Mouse (Mus musculus): ENCODE results near the gene Stt3a. TPM values are rescaled to one million over a fixed set of nuclear protein-coding genes. Genes with fewer than 3 reads are reported as not detected.

The Stt3a gene
- total and polyA plus RNA-seq, 3 experiments: 142 to 283 (median 174) TPM

DNA sequence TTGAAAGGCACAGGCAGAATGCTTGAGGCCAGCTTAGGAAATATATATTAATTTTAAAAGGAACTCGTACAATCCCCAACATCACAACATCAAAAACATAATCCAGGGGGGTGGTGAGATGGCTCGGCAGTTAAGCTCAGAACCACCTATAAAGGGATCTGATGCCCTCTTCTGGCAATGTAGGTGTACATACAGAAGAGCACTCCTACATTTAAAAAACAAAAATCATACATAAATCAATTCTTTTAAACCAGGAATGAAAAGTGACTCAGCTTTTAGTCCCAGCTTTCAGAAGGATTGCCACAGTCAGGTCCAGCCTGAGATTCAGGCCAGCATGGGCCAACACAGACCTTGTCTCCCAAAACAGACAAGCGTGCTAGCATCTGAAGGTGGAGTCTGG, 50.9 kb downstream of the Stt3a start:
- Histone ChIP-seq H3K27me3 (ENCODE audit: control insufficient read depth in 1 of 2, insufficient read depth in 2 of 2, low read length in 2 of 2) (no peaks in the 10 kb centered on the region), H3K36me3 (ENCODE audit: control insufficient read depth in 1 of 2, insufficient read depth in 2 of 2, low read length in 2 of 2) (peaks cover 0 to 56% of the 10 kb centered on the region in 2 experiments; a peak in 3 of 4 replicates), H3K79me2 (ENCODE audit: control insufficient read depth, insufficient read depth, low read length, poor library complexity) (peaks cover 2% of the 10 kb centered on the region; the same call in 1 of the 2 replicates), H3K4me1 (ENCODE audit: control insufficient read depth in 1 of 2, insufficient read depth in 2 of 2, low read length in 2 of 2) (no peaks in the 10 kb centered on the region), H3K4me3 (ENCODE audit: control insufficient read depth in 1 of 2, insufficient read depth in 1 of 2, low read depth in 2 of 2, low read length in 2 of 2) (no peak overlapping the region), H3K27ac (ENCODE audit: control insufficient read depth, low read depth, low read length) (no peak overlapping the region), H3K9ac (ENCODE audit: control insufficient read depth, low read depth, low read length, poor library complexity, severe bottlenecking) (no peak overlapping the region), H3K9me3 (replicated peaks; ENCODE audit: insufficient read depth, low read length) (no peaks in the 10 kb centered on the region)
- peak; percentile 28 for DNase-seq (ENCODE audit: low read depth, low spot score)
- 0 out of 2 replicates have a peak, but pooled peaks have one; percentile 5 for TF ChIP-seq SMC3 (IDR thresholded peaks at IDR 0.05; ENCODE audit: low read depth, low read length)
- no peak for TF ChIP-seq USF2 (IDR thresholded peaks at IDR 0.05; ENCODE audit: borderline replicate concordance in 1 of 2, insufficient read depth in 1 of 2, low read depth in 1 of 2, low read length in 2 of 2)
- peak in 2 of 3 experiments; percentile 12 to 28; a peak in 1 of 6 replicates for TF ChIP-seq CTCF (IDR thresholded peaks at IDR 0.05 in 2 of 3, conservative IDR thresholded peaks at IDR 0.05 in 1 of 3; ENCODE audit: control insufficient read depth in 1 of 3, insufficient read depth in 1 of 3, low read depth in 2 of 3, low read length in 3 of 3, poor library complexity in 1 of 3, severe bottlenecking in 1 of 3)

DNA sequence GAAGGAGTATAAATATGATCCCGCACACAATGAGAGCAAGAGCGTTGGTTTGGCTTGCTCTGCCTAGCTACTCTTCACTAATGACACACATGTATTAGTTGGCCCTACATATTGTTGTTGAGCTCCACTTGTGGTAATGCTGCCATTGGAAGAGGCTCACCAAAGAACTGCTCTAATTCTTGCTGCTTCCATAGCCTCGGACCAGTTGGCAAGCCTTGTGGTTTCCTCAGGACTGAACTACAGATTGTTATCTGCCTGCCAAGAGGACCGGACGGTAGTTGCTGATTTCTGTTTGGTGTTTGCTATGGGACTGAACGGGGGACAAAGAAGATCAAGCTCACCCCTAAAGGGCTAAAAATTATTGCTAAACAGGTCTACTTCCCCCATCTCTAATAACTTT, 60.2 kb downstream of the Stt3a start:
- Histone ChIP-seq H3K27me3 (ENCODE audit: control insufficient read depth in 1 of 2, insufficient read depth in 2 of 2, low read length in 2 of 2) (no peaks in the 10 kb centered on the region), H3K79me2 (ENCODE audit: control insufficient read depth, insufficient read depth, low read length, poor library complexity) (no peaks in the 10 kb centered on the region), H3K36me3 (ENCODE audit: control insufficient read depth in 1 of 2, insufficient read depth in 2 of 2, low read length in 2 of 2) (peaks cover 0 to 17% of the 10 kb centered on the region in 2 experiments; a peak in 3 of 4 replicates), H3K4me3 (ENCODE audit: control insufficient read depth in 1 of 2, insufficient read depth in 1 of 2, low read depth in 2 of 2, low read length in 2 of 2) (no peak overlapping the region), H3K27ac (ENCODE audit: control insufficient read depth, low read depth, low read length) (no peak overlapping the region), H3K9me3 (replicated peaks; ENCODE audit: insufficient read depth, low read length) (no peaks in the 10 kb centered on the region), H3K9ac (ENCODE audit: control insufficient read depth, low read depth, low read length, poor library complexity, severe bottlenecking) (no peak overlapping the region), H3K4me1 (ENCODE audit: control insufficient read depth in 1 of 2, insufficient read depth in 2 of 2, low read length in 2 of 2) (no peaks in the 10 kb centered on the region)
- DNase-seq (ENCODE audit: low read depth, low spot score): no peak
- TF ChIP-seq USF1 (IDR thresholded peaks at IDR 0.05; ENCODE audit: low read depth, low read length) (no peak), GABPA (IDR thresholded peaks at IDR 0.05; ENCODE audit: low read depth, low read length) (no peak), ELF1 (IDR thresholded peaks at IDR 0.05; ENCODE audit: low read depth, low read length) (no peak), UBTF (IDR thresholded peaks at IDR 0.05; ENCODE audit: borderline replicate concordance, insufficient read depth, low read depth, low read length) (no peak), MXI1 (IDR thresholded peaks at IDR 0.05; ENCODE audit: low read depth, low read length) (no peak), ZKSCAN1 (IDR thresholded peaks at IDR 0.05; ENCODE audit: low read depth, low read length) (no peak)

DNA sequence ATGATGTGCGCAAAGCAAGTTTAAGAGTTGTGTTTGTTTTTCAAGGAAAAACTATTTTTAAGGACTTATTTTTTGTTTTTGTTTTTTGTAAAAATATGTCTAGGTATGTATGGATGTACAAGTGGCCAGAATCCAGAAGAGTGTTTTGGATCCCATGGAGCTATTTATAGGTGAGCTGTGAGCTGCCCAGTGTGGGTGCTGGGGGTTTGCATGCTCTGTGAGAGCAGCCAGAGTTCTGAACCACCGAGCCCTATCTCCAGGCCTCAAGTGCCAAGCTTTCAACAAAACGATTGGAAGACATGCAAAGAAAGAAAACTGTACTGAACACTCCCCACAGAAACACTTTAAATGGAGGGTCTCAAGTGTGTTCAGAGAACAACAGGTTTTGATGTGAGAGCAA, 61.6 kb downstream of the Stt3a start:
- H3K27ac ChIP-seq (ENCODE audit: control insufficient read depth, low read depth, low read length): no peak overlapping the region
- TF ChIP-seq POLR2AphosphoS5 (IDR thresholded peaks at IDR 0.05; ENCODE audit: borderline replicate concordance, low read depth, low read length) (no peak), RCOR1 (IDR thresholded peaks at IDR 0.05; ENCODE audit: low read depth, low read length) (no peak), ZNF384 (IDR thresholded peaks at IDR 0.05; ENCODE audit: low read depth, low read length) (no peak), TBP (IDR thresholded peaks at IDR 0.05; ENCODE audit: low read depth, low read length) (no peak), TCF12 (IDR thresholded peaks at IDR 0.05; ENCODE audit: low read depth, low read length) (no peak), CTCF (IDR thresholded peaks at IDR 0.05 in 2 of 3, conservative IDR thresholded peaks at IDR 0.05 in 1 of 3; ENCODE audit: control insufficient read depth in 1 of 3, insufficient read depth in 1 of 3, low read depth in 2 of 3, low read length in 3 of 3, poor library complexity in 1 of 3, severe bottlenecking in 1 of 3) (no peak)
- DNase-seq (ENCODE audit: low read depth, low spot score): no peak
- H3K36me3 ChIP-seq (ENCODE audit: control insufficient read depth in 1 of 2, insufficient read depth in 2 of 2, low read length in 2 of 2): peaks cover 0 to 15% of the 10 kb centered on the region in 2 experiments; a peak in 3 of 4 replicates
- no peaks in the 10 kb centered on the region for H3K4me1 ChIP-seq (ENCODE audit: control insufficient read depth in 1 of 2, insufficient read depth in 2 of 2, low read length in 2 of 2)
- H3K9ac ChIP-seq (ENCODE audit: control insufficient read depth, low read depth, low read length, poor library complexity, severe bottlenecking): no peak overlapping the region
- no peaks in the 10 kb centered on the region for H3K27me3 ChIP-seq (ENCODE audit: control insufficient read depth in 1 of 2, insufficient read depth in 2 of 2, low read length in 2 of 2)
- no peaks in the 10 kb centered on the region for H3K79me2 ChIP-seq (ENCODE audit: control insufficient read depth, insufficient read depth, low read length, poor library complexity)
- H3K9me3 ChIP-seq (replicated peaks; ENCODE audit: insufficient read depth, low read length): no peaks in the 10 kb centered on the region
- no peak overlapping the region for H3K4me3 ChIP-seq (ENCODE audit: control insufficient read depth in 1 of 2, insufficient read depth in 1 of 2, low read depth in 2 of 2, low read length in 2 of 2)

Data from MEL (cell line).